Mouse (Mus musculus) lung, adult 2 months (tissue): Measurements from ENCODE around the gene Hk2.
"Not testable (repeated sequence)": the region's sequence is repeated elsewhere in the genome, so short reads cannot be mapped to it uniquely, and the experiment has no call there.

Experiments
- CTCF ChIP-seq: fragments of 200-500 bp; IDR thresholded peaks from 2 replicates; pipeline ENCODE4 v1.5.1; 2011; ENCODE audit warnings: mild to moderate bottlenecking, low read length, control low read depth; ENCODE audit not compliant: insufficient read depth
- POLR2A ChIP-seq: fragments of 200-500 bp; IDR thresholded peaks from 2 replicates; pipeline ENCODE4 v1.6.1; 2011; ENCODE audit warnings: low read depth, mild to moderate bottlenecking, control low read depth, low read length, borderline replicate concordance; ENCODE audit errors: extremely low read depth

DNA sequence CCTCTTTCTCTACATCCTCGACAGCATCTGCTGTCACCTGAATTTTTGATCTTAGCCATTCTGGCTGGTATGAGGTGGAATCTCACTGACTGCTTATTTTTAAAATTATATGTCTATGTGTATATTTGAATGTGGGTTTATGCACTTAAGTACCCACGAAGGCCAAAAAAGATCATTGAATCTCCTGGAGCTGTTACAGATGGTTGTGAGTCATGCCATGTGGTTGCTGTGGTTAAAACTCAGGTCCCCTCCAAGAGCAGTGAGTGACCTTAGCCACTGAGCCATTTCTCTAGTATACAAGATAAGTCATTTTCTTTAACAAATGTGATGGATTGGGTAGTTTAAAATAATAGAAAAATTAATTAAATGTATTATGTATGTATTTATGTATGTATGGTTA, 95.0 kb downstream of the Hk2 start:
- TF ChIP-seq CTCF, POLR2A: not testable (repeated sequence)
